Mouse (Mus musculus) skeletal muscle tissue, adult 2 months (tissue): ENCODE data around the gene Tmem160.

Experiments
- DNase-seq: peaks from one replicate; pipeline ENCODE4 v3.0.0-alpha.2; 2012; ENCODE audit warnings: low read depth, low spot score

The Tmem160 gene

GRCm38 (mm10) chr7:16452587-16453073, at the start of gene Tmem160:
Gene Tmem160 (plus strand): TSS chr7:16452779.
- peak; percentile 94 for DNase-seq

GRCm38 (mm10) chr7:16402968-16403948, 49.3 kb upstream of the Tmem160 start:
- DNase-seq = no peak

DNA sequence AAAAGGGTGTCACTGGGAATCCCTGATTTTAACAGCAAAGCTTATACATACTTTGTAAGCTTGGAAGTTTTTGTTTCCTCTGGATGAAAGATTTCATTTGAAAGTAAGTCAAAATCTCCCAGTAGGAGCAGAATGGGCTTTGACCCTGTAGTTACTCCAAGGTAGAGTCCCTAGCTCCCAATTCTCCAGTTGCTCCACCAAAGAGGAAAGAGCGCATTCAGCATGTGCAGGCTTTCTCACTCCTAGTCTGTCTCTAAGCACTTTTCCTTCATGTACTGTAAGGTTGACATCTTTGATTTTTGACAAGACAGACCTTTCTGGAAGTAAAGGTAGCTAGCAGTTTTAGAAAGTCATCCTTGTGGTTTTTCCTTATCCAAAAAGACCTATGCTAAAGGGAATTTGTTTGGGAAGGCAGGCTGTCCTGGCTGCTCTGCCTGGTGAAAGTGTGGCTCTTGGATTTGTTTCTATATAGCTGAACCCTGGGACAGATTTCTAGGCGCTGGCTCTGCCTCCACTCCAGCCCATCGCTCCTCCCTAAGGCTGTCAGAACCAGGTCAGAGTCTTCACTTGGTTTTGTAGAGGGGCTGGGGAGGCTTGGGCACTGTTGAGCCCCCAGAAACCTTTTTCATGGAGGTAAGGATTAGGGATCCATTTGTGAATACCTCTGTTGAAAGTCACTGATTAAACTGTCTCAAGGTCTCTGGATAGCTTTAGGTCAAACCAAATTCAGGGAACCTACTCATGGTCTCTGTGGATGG, 48.1 kb upstream of the Tmem160 start:
- no peak for DNase-seq

DNA sequence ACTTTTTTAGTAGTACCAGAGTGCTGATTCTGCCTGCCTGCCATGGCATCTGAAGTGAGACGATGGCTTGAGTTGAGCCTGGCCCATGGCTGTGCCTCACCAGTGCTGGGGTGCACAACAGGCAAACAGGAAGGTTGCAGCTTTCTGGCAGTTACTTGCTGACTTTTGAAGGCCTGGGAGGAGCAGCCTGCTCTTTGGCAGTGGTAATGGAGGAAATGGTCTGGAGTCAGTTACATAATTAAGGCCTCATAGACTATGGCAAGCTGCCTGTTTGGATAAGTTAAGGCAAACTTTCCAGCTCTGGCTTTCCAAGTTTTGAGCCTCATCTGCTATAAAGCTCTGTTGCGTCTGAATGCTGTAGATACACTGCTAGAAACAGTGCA, 47.5 kb upstream of the Tmem160 start:
- peak; percentile 92 for DNase-seq

- peak; percentile 86 for DNase-seq
Measured at GRCm38 (mm10) chr7:16405516-16406351, 46.8 kb upstream of the Tmem160 start.

DNA sequence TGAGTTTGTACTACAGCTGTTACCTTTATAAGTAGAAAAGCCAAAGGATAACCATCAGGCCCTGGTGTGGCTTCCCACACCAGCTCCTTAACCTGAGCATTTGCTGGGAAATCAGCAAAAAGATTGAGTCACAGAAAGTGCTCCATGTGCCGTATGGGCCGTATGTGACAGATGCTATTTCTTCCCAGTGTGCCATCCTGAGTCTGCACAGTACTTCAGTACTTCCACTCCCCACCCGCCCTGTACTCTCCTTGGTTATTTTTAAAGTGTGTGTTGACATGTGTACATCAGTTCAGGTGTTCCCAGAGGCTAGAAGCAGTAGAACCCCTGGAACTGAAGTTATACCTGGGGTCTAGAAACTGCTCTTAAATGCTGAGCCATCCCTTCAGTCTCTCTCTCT, 45.6 kb upstream of the Tmem160 start:
- no peak for DNase-seq

GRCm38 (mm10) chr7:16411100-16411499, 41.5 kb upstream of the Tmem160 start:
- DNase-seq = no peak

DNA sequence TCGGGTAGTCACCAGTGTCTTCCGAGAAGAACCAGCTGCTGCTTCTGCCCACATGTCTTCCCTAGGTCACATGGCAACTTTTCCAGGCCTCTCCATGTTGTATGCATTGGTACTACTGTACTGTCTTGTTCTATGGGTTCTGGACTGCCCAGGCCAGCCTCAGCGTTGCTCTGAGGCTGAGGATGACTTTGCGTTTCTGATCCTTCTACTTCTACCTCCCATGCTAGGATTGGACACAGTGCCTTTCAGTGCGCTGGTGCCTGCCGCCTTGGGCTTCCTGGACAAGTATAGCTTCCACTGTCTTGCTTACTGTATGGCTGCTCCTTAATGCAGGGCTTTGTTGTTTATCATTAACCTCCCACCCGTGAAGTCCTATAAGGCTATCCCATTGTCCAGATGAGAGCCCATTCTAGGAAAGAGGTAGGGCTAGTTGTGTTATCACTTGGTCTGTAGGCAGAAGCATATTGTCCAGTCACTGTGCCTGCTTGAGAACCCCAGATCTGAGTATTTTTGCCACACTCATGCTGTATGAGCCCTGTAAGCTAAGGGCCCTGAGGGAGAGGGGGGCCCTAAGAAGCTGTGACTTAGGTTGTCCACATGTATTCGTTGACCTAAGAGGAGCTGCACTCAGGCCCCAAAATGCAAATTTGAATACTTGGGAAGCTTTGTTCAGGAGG, 40.2 kb upstream of the Tmem160 start:
- no peak for DNase-seq

DNA sequence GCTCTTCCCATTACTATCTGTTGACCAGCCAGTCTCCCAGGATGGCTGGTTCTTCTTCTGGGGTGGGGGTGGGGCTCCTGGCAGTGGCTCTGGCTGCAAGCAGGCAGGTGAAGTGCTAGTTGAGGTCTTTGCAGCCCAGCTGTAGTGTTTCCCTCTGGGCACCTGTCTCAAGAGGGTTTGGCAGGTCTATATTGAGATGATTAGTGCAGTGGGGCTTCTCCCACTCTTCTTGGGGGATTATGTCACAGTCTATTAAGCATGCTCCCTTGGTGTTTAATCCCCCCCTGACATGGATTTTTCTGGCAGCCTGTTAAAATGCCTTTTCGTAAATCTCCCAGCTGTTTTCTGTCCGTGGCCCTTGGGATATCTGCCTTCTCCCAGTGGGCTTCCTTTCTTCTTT, 39.6 kb upstream of the Tmem160 start:
- no peak for DNase-seq

DNA sequence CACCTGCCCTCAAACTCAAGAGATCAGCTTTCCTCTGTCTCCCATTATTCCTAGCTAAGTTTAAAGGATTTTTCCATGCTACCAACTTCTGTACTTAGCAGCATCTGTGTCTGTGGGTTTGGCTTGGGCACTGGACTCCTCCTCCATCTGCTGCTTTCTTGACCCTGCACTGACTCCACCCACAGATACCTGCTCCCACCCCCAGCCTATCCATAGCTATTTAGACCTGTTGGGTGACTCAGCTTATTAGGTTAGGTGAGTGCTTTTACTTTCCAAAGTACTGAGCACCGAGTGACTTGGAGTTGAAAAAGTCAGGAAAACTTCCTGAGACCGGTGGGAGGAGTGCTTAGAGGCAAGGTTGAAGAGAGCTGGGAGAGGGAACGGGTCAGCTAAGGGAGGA, 37.2 kb upstream of the Tmem160 start:
- DNase-seq = no peak

DNA sequence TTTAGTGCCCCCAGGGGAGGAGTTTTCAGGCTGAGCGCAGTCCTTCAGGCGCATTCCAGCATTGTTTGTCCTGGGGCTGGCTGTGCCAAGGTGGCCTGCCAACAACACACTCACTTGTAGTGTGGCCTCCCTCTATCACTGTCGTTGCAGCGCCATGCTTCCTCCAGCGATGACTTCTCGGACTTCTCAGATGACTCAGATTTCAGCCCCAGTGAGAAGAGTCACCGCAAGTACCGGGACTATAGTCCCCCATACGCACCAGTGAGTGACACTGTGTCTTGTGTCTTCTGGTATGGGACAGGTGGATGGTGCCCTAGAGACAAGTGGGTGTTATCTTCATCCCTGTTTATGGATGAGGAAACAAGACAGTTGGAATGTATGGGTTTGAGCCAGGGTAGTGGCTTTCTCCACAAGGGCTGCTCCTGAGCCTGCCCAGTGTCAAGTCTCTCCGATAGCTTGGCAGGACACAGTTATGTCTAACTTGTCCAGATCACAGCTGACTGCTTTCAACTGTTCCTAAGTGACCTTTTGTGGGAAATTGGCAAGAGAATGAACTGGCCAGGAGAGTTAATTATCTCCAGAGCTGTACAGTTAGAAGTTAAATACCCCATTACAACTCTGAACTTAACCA, 35.3 kb upstream of the Tmem160 start:
- no peak for DNase-seq

DNA sequence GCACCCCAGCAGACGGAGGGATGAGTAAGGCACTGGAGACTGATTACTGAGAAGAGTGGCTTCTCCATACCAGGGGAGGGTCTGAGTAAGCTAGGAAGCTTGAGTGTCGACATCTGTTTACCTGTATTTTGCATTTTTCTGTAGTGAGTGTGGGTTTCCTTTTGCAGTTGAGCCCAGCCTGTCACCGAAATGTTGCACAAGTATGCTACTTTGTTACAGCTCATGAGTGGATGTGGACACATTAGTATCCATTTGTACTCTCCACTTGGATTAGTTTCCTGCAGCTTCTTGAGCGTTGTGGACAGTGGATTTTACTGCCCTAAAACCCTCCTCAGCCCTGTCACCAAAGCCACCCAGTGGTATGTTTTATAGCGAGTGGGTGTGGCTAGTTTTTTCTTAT, 33.9 kb upstream of the Tmem160 start:
- DNase-seq = no peak

DNA sequence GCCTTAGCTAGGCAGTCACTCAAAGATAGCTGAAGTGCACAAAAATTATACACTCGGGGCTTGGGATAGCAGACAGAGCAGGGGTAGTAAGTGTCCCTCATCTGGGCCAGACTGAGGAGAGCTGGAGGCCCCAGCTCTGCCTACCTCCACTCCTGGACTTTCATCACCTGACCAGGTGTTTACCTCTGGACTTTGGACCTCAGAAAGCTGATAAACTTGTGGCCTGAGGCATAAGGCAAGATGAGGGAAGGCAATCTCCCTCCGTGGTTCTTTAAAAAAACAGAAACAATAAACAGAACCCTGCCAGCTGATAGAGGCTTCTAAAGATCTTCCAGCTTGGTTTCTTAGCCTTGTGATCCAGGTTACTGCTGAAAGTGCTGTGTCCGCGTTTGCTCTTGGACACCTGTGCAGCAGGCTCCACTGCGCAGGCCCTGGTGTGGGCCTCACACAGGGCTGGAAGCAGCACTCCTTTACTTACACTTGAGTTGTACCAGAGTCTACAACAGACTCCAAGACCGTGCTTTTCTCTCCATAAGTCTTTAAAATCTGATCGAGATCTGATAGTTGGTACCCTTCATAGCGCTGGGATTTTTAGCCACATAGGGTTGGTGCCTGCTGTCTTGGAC, 32.0 kb upstream of the Tmem160 start:
- DNase-seq = no peak

DNA sequence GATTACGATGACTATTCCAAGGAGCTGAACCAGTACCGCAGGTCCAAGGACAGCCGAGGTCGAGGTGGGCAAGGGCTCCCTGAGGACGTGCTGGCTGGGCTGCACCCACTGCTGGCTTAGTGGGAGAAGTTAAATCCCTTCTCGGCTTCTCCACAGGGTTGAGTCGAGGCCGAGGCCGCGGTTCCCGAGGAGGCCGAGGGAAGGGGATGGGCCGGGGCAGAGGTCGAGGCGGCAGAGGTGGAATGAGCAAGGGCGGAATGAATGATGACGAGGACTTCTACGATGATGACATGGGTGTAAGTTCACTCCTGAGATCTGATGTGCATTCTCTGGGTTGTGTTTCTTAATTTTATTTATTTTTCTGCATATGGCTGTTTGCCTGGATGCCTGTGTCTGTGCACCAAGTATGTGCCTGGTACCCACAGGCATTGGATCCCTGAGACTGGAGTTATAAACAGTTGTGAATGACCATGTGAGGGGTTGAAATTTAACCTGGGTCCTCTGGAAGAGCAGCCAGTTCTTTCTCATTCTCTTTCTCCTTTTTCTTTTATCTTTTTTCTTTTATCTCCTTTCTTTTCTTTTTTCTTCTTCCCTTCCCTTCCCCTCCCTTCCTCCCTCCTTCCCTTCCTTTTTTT, 30.2 kb upstream of the Tmem160 start:
- DNase-seq = no peak

GRCm38 (mm10) chr7:16423731-16424130, 28.8 kb upstream of the Tmem160 start:
- no peak for DNase-seq

- DNase-seq = no peak
Measured at GRCm38 (mm10) chr7:16425721-16426120, 26.9 kb upstream of the Tmem160 start.

GRCm38 (mm10) chr7:16426129-16426729, 26.4 kb upstream of the Tmem160 start:
- DNase-seq = peak; percentile 60

DNA sequence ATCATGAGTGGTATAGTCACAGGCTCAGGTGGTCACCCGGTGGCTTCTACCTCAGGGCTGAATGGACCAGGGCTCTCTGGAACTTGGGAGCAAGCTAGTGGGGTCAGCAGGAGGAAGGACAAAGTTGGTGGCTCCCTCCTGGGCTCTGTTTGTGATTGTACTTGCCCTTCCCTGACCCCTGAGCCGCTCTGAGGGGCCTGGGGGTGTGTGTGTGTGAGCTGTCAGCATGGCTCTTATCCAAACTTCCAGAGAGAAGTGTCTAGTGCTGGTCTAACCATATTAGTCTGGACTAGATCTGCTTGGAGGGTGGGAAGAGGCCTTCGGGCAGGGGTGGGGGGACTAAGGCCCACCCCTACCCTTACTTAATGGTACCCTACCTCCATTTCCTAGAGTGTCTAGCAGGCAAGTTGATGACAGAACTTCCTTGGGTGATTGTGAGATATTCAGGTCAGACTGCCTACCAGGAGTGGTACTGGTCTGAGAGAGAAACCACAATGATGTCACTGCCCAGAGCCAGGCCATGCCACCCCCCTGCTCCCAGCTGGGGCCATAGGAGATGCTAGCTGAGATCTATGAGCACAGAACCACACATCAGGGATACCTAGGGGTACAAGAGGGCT, 19.1 kb upstream of the Tmem160 start:
- no peak for DNase-seq

- DNase-seq = no peak
Measured at GRCm38 (mm10) chr7:16435088-16435487, 17.5 kb upstream of the Tmem160 start.
